Mouse (Mus musculus): ENCODE results near the gene Ush1g.
A peak's percentile ranks its signal among the peaks of the same experiment; 100 is the strongest.

Ush1g gene

GRCm38 (mm10) chr11:115270148-115270861 lies 51.5 kb downstream of the Ush1g start:
- DNase-seq (ENCODE audit: low spot score in 2 of 2) = peak; percentile 59 to 76

- no peak for DNase-seq (ENCODE audit: low spot score in 2 of 2)
These were observed 52.3 kb downstream of the Ush1g start for GRCm38 (mm10) chr11:115269330-115270066.

DNA sequence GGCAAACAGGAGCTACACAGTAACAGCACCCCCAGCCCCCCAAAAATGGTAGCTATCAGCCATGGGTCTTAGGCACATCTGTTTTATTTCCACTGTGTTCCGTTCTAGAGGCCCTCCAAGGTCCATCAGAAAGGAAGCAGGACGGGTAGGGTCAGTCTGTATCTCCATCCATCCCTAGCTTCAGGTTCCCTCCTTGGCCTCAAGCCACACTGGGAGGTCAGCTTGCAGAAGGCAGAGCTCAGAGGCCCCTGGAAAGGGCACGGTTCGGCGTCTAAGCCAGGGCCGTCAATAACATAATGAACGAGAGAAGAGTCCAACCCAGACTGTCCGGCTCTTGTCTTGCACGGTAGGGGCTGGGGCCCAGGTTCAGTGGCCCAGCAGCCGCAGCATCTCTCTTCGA lies 53.9 kb downstream of the Ush1g start:
- no peak for DNase-seq (ENCODE audit: low spot score in 2 of 2)

- DNase-seq (ENCODE audit: low spot score in 2 of 2) = no peak
These were observed 54.6 kb downstream of the Ush1g start, which contains the start of gene Grin2c for GRCm38 (mm10) chr11:115267061-115267883. TSS of gene Grin2c (minus strand) at chr11:115267243.

- DNase-seq (ENCODE audit: low spot score in 2 of 2) = no peak
These were observed 55.5 kb downstream of the Ush1g start for GRCm38 (mm10) chr11:115266400-115266778.

GRCm38 (mm10) chr11:115265771-115266399 lies 56.0 kb downstream of the Ush1g start:
- DNase-seq (ENCODE audit: low spot score in 2 of 2) = no peak

Measured in spleen, postnatal 10 days (tissue).